Mouse (Mus musculus) lung, postnatal 0 days (tissue): ENCODE data around the gene Fam162a. TPM values are rescaled to one million over a fixed set of nuclear protein-coding genes. Genes with fewer than 3 reads are reported as not detected.

Experiments
- ATAC-seq: fragments of 200-750 bp; cut with Nextera tagmentation; 2 replicates; pipeline ENCODE4 v1.8.0; 2017; ENCODE audit warnings: moderate library complexity
- DNase-seq: peaks from one replicate; pipeline ENCODE4 v3.0.0-alpha.2; 2016; ENCODE audit warnings: low spot score
- H3K27ac ChIP-seq: fragments of 300-500 bp; sonication (generic); 2 replicates; pipeline ENCODE4 v1.5.1; 2014; ENCODE audit warnings: antibody characterized with exemption, mild to moderate bottlenecking, low read length, mixed read lengths
- H3K27me3 ChIP-seq: fragments of 300-500 bp; sonication (generic); replicated peaks from 2 replicates; pipeline ENCODE4 v1.6.1; 2014; ENCODE audit warnings: low read length, mixed read lengths; ENCODE audit not compliant: insufficient read depth
- H3K36me3 ChIP-seq: fragments of 300-500 bp; sonication (generic); 2 replicates; pipeline ENCODE4 v1.6.1; 2014; ENCODE audit warnings: low read length, mixed read lengths; ENCODE audit not compliant: insufficient read depth
- H3K4me1 ChIP-seq: fragments of 300-500 bp; sonication (generic); 2 replicates; pipeline ENCODE4 v1.6.1; 2014; ENCODE audit warnings: antibody characterized with exemption, low read depth, low read length, mixed read lengths; ENCODE audit not compliant: insufficient read depth
- H3K4me2 ChIP-seq: fragments of 300-500 bp; sonication (generic); replicated peaks from 2 replicates; pipeline ENCODE4 v1.6.1; 2014; ENCODE audit warnings: low read depth, mild to moderate bottlenecking, low read length, moderate library complexity, mixed read lengths
- H3K4me3 ChIP-seq: fragments of 300-500 bp; sonication (generic); 2 replicates; pipeline ENCODE4 v1.5.1; 2014; ENCODE audit warnings: low read depth, low read length
- H3K9ac ChIP-seq: fragments of 300-500 bp; sonication (generic); replicated peaks from 2 replicates; pipeline ENCODE4 v1.6.1; 2014; ENCODE audit warnings: low read depth, mild to moderate bottlenecking
- H3K9me3 ChIP-seq: fragments of 300-500 bp; sonication (generic); 2 replicates; pipeline ENCODE4 v1.6.1; 2016; ENCODE audit warnings: low read length, mixed read lengths
- CTCF ChIP-seq: IDR thresholded peaks from 2 replicates; pipeline ENCODE4 v1.5.1; 2016; ENCODE audit warnings: antibody characterized with exemption, mild to moderate bottlenecking
- EP300 ChIP-seq: IDR thresholded peaks from 2 replicates; pipeline ENCODE4 v1.6.1; 2016; ENCODE audit warnings: antibody characterized with exemption, mild to moderate bottlenecking, control low read depth
- WGBS: fragments of 180-500 bp; shearing (Covaris S2); extraction: QIAGEN DNeasy Blood & Tissue Kit; methylation state at CpG from one replicate; pipeline ENCODE4 v1.1.7; 2014; 5-methylcytosine and 5-hydroxymethylcytosine counted together
- polyA plus RNA-seq: library from polyadenylated mRNA; unstranded; fragments of >200 nt; fragmentation: Nextera tagmentation; extraction: Ambion mirVana; gene quantifications from 2 replicates; pipeline ENCODE4 v1.2.1, GENCODE M21; 2015

Gene Fam162a
- polyA plus RNA-seq, 1 experiment from 2014 or later, result 234 TPM

DNA sequence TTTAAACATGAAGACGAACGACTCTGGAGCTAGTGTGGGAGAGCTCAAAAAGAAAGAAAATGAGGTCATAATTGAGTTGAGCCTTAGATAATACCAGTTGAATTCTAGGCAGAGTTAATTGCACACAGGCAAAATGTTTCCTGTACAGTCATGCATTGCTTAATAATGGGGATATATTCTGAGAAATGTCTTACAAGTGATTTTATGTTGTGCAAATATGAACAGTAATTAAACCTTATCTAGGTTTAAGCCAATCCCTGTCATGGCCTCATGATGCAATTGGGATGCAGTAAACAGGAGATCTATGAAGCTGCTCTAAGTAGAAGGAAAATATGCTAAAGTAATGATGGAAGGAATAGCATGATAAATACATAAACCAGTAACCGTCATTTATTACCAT is 3.4 kb upstream of the Fam162a start:
- DNase-seq (no peak), ATAC-seq (no peak)
- H3K27me3 ChIP-seq, result no peaks in the 10 kb centered on the region
- TF ChIP-seq EP300, result no peak
- TF ChIP-seq CTCF, result no peak
- no peak overlapping the region for H3K27ac ChIP-seq
- H3K9ac ChIP-seq, result no peak overlapping the region
- 90% methylated on average over 3 of the region's 3 CpGs for WGBS
- H3K4me1 ChIP-seq, result no peaks in the 10 kb centered on the region; the same call in 1 of the 2 replicates
- no peak overlapping the region for H3K4me3 ChIP-seq
- H3K9me3 ChIP-seq, result no peaks in the 10 kb centered on the region
- no peaks in the 10 kb centered on the region for H3K36me3 ChIP-seq
- H3K4me2 ChIP-seq, result no peak overlapping the region

DNA sequence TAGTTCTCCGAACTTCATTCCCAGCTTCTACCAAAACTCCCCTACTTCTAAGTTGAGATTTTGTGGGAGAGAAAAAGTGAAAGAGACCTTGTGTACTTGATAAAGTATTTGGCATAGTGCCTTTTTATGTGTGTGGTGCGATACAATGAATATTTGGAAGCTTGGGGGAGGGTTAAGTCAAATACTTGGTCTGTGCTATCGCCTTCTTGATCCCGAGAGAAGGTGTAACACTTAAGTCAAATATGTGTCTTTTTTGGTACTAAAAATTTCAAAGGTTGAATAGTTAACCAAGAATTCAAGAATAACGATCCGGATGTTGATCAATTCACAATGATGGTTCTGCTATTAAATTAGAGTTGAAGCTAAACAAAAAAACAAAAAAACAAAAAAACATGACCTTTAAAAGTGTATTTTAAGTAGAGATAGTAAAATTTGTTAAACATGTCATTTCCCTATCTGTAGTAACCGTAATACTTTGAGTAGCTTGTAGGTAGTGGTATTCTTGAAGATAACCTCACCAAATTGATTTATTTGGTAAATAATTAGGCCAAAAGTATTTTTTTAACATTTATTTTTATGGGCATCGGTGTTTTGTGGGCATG is 1.1 kb upstream of the Fam162a start:
- Histone ChIP-seq H3K9me3 (no peaks in the 10 kb centered on the region), H3K27me3 (no peaks in the 10 kb centered on the region), H3K4me1 (peaks cover 1% of the 10 kb centered on the region; the same call in 1 of the 2 replicates), H3K27ac (peak overlapping the region; percentile 97; the same call in 1 of the 2 replicates), H3K9ac (peak overlapping the region; percentile 76), H3K36me3 (no peaks in the 10 kb centered on the region), H3K4me2 (peak overlapping the region; percentile 87), H3K4me3 (peak overlapping the region; percentile 75)
- DNase-seq (no peak), ATAC-seq (no peak)
- TF ChIP-seq CTCF (no peak), EP300 (no peak)
- WGBS, result 25% methylated on average over 8 of the region's 8 CpGs

DNA sequence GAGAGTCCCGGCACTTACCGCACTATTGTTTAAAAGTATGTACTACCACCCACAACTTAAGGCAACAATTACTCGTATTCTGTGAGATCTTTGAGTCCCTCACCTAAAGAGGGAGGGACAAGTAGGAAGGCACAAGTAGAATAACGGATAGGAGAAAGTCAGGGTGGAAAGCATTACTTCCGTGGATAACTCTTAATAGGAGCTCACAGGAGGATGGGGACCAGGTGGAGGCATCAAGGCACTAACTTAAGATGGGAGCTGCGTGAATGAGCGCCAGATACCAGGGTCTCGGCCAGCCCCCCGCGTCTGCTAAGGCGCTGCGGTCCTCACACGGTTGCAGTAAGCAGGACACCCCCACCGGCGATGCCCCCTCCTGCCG is 334 bp downstream of the Fam162a start:
- Histone ChIP-seq H3K27me3 (no peaks in the 10 kb centered on the region), H3K36me3 (no peaks in the 10 kb centered on the region), H3K9ac (peak overlapping the region; percentile 76), H3K4me1 (peaks cover 3% of the 10 kb centered on the region; the same call in 1 of the 2 replicates), H3K9me3 (no peaks in the 10 kb centered on the region), H3K4me2 (peak overlapping the region; percentile 87), H3K4me3 (peak overlapping the region; percentile 75), H3K27ac (peak overlapping the region; percentile 97)
- ATAC-seq (peak; percentile 20; the same call in 1 of the 2 replicates), DNase-seq (peak; percentile 56)
- TF ChIP-seq CTCF (no peak), EP300 (no peak)
- WGBS, result under 1% methylated on average over 16 of the region's 16 CpGs

GRCm38 (mm10) chr16:36069819-36070575 is 1.4 kb downstream of the Fam162a start:
- DNase-seq (peak; percentile 51), ATAC-seq (no peak)
- TF ChIP-seq EP300 (no peak; the same call in 1 of the 2 replicates), CTCF (peak; percentile 27; the same call in 1 of the 2 replicates)

DNA sequence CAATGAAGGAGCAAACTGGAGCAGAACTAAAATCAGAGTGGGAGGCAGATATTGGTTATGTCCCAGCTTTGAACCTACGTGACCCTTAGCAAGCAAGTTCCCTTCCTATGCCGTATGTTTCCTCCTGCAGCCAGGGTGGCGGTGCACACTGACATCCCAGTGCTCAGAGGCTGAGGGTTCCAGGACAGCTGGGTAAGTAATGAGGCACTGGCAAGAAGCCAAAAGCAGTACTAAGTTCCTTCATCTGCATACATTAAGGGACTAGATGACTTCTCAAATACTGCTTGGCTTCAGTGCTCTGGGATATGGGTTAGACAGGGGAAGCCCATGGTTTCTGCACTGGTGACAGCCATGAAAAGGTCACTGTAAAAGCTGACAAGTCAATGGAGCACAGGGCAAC is 3.0 kb downstream of the Fam162a start:
- H3K9me3 ChIP-seq, result no peaks in the 10 kb centered on the region
- H3K4me1 ChIP-seq, result peaks cover 3% of the 10 kb centered on the region; the same call in 1 of the 2 replicates
- no peak for TF ChIP-seq CTCF
- TF ChIP-seq EP300, result no peak
- H3K36me3 ChIP-seq, result no peaks in the 10 kb centered on the region
- H3K4me2 ChIP-seq, result no peak overlapping the region
- ATAC-seq (no peak), DNase-seq (no peak)
- 44% methylated on average over 3 of the region's 3 CpGs for WGBS
- no peak overlapping the region for H3K4me3 ChIP-seq
- H3K9ac ChIP-seq, result no peak overlapping the region
- H3K27me3 ChIP-seq, result no peaks in the 10 kb centered on the region
- H3K27ac ChIP-seq, result no peak overlapping the region

More at GRCm38 (mm10) chr16:36069819-36070575, 1.4 kb downstream of the Fam162a start:
- H3K27me3 ChIP-seq, result no peaks in the 10 kb centered on the region
- H3K4me2 ChIP-seq, result peak overlapping the region; percentile 87; the same call in 1 of the 2 replicates
- peak overlapping the region; percentile 14; the same call in 1 of the 2 replicates for H3K27ac ChIP-seq
- WGBS, result 25% methylated on average over 9 of the region's 9 CpGs
- no peaks in the 10 kb centered on the region for H3K9me3 ChIP-seq
- H3K36me3 ChIP-seq, result no peaks in the 10 kb centered on the region
- peaks cover 3% of the 10 kb centered on the region; the same call in 1 of the 2 replicates for H3K4me1 ChIP-seq
- peak overlapping the region; percentile 76; the same call in 1 of the 2 replicates for H3K9ac ChIP-seq
- peak overlapping the region; percentile 75 for H3K4me3 ChIP-seq

GRCm38 (mm10) chr16:36067694-36068093 is 3.7 kb downstream of the Fam162a start:
- Histone ChIP-seq H3K9ac (no peak overlapping the region), H3K36me3 (no peaks in the 10 kb centered on the region), H3K4me3 (no peak overlapping the region), H3K27me3 (no peaks in the 10 kb centered on the region), H3K4me1 (peaks cover 3% of the 10 kb centered on the region; the same call in 1 of the 2 replicates), H3K4me2 (no peak overlapping the region), H3K9me3 (no peaks in the 10 kb centered on the region), H3K27ac (no peak overlapping the region)
- ATAC-seq, result no peak
- WGBS, result 54% methylated on average over 2 of the region's 2 CpGs
- TF ChIP-seq CTCF (no peak; the same call in 1 of the 2 replicates), EP300 (no peak)
- DNase-seq, result no peak
